Mouse (Mus musculus) bone marrow, adult 2 months (tissue): ENCODE results near the gene Slc2a10.

ENCODE experiments used
- CTCF ChIP-seq: fragments of 200-500 bp; IDR thresholded peaks from 2 replicates; pipeline ENCODE4 v1.5.1; 2011; ENCODE audit warnings: low read length, control low read depth; ENCODE audit not compliant: control insufficient read depth, insufficient read depth
- POLR2A ChIP-seq: fragments of 200-500 bp; IDR thresholded peaks from 2 replicates; pipeline ENCODE4 v1.6.1; 2011; ENCODE audit warnings: low read depth, mild to moderate bottlenecking, control low read depth, low read length, borderline replicate concordance; ENCODE audit not compliant: control insufficient read depth

GRCm38 (mm10) chr2:165498816-165499215 lies 4.8 kb upstream of the Slc2a10 start:
- TF ChIP-seq CTCF (no peak), POLR2A (no peak)
